Mouse (Mus musculus) CD4-positive helper T cell, adult 2 months (primary cell): ENCODE data around the gene Lrrc4b.
A peak's percentile ranks its signal among the peaks of the same experiment; 100 is the strongest.

ENCODE experiments used
- DNase-seq: peaks from one replicate; pipeline ENCODE4 v3.0.0-alpha.2; 2012; ENCODE audit warnings: low read depth, missing footprints, low spot score

Gene Lrrc4b

DNA sequence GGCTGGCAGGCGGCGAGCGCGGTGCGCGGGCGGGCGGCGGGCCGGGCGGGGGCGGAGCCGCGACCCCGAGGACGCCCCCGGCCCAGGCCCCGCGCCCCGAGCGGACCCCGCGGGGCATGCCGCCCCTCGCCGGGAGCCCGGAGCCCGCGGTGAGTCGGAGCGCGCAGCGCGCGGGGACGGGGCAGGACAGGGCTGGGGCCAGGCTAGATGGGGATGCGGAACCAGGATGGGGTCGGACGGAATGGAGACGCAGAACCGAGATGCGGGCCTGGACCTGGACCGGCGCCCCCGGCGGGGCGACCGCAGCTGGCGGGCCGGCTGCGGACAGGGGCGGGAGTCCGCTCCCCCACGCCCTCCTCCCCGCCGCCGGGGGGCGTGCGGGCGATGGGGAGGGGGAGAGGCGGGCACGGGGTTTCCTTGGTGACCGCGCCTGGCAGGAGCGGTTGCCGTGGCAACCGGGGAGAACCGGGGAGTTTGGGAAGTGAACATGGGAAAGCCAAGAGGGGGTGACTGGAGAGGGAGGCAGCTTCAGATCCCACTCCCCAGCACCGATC, at the start of gene Lrrc4b:
Gene Lrrc4b (plus strand): TSS at position 51 of the 554 bp plus-strand sequence.
- DNase-seq, result no peak

DNA sequence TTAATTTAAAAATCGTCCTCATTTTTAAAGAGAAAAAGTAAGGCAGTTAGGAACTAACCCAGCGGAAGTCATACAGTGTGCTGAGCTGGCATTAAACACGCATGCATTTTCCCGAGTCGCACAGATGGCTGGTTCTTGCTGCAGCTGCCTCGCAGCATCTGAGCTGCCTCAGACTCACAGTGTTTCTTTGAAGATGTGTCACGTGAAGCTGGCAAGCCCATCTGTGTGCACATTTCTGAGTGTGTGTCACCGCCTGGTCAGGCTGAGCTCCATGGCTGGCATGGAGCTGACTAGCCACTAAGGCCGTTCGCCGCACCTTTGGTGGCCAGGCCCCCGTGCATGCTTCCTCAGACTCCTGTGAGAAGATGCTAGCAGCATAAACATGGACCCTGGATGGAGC, 46.3 kb upstream of the Lrrc4b start:
- DNase-seq, result no peak

DNA sequence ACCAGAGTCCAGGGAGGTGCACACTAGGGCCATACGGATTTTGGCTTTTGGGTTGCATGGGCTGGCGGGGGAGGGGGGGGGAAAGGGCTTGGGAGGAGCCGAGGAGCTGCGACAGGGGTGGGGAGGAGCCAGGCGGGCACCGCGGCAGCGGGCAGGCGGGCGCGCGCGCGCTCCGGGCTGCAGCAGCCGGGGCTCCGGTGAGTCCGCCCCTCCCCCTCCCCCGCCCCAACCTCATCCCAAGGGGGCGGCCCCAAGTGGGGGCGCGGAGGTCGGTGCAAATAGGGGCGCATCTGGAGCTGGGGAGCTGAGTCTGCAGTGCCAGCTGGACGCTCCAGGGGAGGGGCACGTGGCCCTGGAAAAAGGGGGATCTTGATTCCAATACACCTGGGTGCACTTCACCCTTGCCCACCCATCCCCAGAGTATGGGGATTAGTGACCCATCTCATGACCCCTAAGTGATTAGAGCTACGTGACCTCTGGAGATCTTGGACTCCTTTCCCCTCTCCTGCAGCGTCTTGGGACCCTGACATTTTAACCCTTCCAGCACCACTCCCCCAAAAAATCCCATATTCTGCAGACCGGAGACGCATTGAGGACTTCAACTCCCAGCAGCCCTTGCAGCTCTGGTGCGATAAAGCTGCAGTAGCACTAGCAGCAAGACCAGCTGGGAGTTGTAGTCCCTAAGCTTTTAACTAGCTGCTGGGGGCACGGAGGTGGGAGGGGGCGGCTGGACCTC, 44.7 kb upstream of the Lrrc4b start, which contains the start of gene Syt3:
Gene Syt3 (plus strand): TSS at position 123 of the 736 bp plus-strand sequence.
- peak; percentile 46 for DNase-seq

DNA sequence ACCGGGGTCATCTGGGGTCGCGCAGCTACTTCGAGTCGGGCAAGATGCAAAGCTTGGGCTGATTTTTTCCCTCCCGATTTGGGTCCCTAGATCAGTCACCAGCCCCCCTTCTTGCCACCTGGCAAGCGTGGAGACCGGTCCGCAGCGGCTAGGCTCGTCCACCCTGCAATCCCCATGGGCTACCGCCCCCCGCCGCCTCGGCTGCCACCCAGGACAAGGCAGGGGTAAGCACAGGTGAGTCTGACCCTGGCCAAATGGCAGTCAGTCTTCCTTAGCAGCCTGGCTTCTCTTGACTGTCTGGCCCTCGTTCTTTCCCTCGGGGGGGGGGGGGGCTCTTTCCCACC, 44.1 kb upstream of the Lrrc4b start:
- no peak for DNase-seq

DNA sequence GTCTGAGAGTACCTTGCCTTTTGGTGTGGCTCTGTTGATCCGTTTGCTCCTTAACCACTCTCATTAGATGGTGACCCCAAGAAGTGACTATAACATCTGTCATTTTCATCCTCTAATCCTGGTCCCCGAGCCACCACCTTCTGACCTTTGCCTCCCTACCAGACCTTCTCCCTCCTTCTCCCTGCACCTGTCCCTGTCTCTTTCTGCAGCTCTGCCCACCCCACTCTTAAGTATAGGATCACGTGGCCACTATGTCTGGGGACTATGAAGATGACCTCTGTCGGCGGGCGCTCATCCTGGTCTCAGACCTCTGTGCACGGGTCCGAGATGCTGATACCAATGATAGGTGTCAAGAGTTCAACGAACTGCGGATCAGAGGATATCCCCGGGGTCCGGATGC, 43.1 kb upstream of the Lrrc4b start, which contains the start of gene 1700008O03Rik:
Gene 1700008O03Rik (minus strand): TSS at position 101 of the 400 bp plus-strand sequence.
- no peak for DNase-seq

DNA sequence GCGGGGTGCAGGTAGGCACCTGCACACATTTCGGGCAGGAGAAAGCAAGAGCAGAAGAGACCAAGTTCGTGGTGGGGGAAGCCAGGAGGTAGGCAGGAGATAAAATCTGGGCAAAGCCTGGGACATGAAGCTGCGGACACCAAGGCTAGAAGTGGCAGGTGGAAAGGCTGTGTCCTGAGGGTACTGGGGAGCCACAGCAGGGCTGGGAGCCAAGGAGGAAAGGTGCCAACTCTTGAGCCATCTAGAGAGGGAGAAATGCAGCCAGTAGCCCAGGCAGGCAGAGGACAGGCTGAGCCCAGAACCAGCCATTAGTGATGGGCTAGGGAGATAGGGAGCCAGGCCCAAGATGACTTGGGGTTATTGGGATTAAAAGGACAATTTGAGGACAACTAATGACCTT, 37.0 kb upstream of the Lrrc4b start:
- no peak for DNase-seq

DNA sequence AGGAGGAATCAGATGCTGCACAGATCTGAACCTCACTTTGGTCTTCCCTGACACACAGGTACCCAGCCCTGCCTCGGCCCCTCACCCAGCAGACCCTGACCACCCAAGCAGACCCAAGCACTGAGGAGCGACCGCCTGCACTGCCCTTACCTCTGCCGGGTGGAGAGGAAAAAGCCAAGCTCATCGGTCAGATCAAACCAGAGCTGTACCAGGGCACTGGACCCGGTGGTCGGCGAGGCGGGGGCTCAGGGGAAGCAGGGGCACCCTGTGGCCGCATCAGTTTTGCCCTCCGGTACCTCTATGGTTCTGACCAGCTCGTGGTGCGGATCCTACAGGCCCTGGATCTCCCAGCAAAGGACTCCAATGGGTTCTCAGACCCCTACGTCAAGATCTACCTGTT, 36.5 kb upstream of the Lrrc4b start:
- no peak for DNase-seq

DNA sequence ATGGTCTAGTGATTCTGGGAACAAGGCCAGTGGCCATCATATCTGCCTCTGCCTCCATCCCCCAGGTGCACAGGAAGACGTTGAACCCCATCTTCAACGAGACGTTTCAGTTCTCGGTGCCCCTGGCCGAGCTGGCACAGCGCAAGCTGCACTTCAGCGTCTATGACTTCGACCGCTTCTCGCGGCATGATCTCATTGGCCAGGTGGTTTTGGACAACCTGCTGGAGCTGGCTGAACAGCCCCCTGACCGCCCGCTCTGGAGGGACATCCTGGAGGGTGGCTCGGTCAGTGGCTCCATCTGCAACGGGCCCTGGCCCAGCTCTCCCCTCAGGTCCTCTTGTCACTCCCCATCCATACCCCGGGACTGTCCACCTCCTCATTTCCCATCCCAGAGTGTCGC, 35.5 kb upstream of the Lrrc4b start:
- no peak for DNase-seq

DNA sequence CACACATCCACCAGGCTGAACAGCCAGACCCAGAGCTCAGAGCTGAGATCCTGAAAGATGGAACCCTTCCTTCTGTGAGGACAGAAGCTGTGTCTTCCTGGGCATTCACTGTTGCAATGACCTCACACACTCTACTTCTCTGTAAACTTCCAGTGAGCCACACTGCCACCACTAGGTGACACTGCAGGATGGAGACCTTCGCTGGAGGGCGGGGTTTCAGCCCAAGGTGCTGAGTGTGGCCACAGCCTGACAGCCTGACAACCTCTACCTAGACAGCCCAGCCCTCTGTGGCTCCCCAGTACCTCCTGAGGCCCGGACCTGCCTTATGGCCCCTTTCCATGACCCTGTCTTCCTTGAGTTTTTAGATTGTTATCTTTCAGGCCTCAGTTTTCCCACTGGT, 30.2 kb upstream of the Lrrc4b start:
- DNase-seq, result peak; percentile 80

DNA sequence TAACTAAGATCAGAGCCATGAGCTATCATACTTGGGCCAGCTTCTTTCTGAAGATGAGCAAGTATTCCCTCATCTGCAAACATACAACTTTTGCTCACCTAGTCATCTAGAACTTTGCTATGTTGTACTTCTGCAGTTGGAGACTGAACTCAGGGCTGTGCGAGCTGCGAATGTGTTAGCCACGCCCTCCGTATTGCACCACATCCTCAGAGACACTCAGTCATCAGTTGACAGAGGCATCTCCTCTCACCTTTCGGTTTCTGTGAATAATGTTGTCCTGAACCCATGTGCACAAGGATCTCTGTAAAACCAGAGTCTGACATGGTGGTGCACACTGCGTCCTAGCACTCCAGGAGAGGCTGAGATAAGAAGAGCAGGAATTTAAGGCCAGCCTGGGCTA, 27.1 kb upstream of the Lrrc4b start:
- peak; percentile 56 for DNase-seq

DNA sequence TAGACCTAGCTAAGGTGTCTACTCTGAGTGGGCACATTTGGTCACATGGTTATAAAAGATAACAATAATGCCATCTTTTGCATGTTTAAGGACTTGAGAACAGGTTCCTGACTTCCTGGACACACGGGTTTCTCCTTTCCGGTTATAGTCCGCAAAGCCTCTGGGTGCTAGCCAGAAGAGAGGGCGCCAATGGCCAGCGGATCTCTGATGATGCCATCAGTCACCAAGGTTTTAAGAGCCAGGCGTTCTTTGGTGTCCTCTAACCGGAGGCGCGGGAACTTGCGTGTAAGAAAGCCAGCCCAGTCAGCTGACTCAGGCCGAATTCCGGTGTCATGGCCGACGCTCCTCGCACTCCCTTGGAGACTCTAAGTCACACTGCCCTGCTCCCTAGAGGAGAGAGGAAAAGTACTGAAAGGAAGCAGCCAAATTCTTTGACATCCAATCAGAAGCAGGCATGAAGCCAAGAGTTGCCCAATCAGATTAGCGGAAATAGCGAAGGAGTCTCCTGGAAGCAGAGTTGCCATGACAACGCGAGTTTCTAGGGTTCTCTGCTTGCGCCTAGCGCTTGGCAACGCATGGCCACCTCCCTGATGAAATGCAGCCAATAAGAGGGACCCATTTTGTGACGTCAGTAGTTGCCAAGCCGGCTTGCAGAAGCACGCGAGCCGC, 23.3 kb upstream of the Lrrc4b start:
- peak; percentile 96 for DNase-seq

DNA sequence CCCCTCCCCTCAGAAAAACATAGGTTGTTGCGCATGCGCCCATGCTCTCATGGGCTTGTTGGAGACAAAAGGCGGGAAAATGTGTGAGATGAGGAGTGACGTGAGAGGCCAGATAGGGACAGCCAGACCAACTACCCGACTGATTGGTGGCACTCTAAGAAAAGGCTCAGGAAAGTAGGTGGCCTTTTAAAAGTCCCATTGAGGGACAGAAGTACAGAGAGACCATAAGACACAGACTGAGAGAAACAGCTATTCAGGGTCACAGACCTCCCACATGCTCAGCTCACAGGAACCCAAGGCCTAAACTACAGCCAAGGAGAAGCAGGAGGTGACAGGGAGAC, 22.8 kb upstream of the Lrrc4b start:
- DNase-seq, result no peak

DNA sequence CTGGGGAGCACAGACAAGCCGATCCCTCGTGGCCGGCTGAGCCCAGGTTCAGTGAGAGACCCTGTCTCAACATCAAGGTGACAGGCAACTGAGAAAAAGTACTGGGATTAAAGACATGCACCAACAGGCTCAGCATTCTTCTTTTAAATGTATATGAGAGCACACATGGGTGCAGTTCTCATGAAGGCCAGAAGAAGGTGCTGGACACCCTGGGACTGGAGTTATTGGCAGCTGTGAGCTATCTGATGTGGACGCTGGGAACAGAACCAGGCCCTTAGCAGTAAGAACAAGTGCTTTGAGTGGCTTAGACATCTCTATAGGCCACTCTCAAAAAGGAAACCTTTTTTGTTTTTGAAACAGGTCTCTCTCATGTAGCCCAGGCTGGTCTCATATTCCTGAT, 17.7 kb upstream of the Lrrc4b start:
- DNase-seq, result no peak

DNA sequence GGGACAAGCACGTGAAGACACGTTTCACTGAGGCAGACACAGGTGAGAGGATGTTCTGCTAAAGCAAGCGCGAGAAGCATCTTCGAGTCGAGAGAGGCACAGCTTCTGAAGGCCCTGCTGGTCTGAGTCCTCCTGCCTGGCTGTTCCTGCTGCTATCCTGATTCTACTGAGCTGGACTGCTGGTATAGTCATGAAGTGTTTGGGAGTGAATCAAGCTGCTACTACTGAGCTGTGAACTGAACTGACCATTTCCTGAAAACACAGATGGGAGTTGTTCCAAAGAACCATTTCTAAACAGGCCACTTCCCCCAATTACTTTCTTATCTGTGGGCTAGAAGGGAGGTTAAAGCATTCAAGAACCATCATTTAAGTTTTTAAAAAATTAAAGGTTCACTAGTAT, 15.5 kb upstream of the Lrrc4b start:
- no peak for DNase-seq

DNA sequence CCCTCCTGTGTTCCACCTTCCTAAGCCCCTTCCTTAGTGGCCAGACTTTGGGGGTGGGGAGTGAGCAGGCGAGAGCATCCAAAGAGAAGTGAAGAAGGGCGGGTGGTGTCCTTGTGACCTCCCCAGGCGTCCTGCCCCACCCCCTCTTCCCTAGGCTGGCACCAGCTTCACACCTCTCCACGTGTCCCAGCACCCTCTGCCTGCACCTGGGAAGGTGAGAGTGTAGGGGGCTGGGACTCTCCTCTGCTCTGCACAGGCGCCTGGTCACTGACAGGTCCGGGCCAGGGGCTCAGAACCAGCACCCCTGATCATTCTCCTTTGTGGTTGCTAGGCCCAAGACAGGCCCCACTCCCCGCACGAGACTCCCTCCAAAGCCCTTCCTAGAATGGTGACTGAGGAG, 1.2 kb upstream of the Lrrc4b start:
- no peak for DNase-seq

DNA sequence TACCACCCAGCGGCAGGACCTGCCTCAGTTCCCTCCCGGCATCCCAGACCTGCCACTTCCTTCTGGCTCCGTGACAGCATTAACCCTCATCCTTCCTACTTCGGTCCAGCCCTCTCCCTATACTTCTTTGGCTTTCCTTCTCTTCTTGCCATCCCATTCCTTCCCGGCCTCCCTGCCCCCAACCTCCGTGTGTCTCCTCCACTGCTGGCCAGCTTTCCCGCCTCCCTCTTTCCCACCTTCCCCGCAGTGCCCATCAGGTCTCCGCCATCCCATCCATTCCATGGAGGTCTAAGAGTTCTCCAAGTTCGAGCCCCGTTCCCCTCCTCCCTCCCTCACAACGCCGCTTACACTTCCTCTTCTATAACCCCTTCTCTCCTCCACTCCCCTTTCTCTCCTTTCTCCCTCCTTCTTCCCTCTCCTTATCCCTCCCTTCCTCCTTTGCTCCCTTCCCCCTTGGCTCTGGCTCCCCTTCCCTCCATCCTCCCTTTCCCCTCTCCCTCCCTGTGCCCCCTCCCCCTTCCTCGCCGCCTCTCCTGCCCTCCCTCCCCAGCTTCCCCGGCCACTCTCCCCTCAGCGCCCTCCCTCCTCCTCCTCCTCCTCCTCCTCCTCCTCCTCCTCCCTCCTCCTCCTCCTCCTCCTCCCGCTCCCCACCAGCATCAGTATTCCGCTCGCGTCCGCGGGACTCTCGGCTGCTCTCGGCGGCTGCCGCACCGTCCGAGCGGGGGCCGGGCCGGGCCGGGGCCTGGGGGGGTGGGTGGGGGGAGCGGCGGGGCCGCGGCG, 457 bp upstream of the Lrrc4b start:
- no peak for DNase-seq

DNA sequence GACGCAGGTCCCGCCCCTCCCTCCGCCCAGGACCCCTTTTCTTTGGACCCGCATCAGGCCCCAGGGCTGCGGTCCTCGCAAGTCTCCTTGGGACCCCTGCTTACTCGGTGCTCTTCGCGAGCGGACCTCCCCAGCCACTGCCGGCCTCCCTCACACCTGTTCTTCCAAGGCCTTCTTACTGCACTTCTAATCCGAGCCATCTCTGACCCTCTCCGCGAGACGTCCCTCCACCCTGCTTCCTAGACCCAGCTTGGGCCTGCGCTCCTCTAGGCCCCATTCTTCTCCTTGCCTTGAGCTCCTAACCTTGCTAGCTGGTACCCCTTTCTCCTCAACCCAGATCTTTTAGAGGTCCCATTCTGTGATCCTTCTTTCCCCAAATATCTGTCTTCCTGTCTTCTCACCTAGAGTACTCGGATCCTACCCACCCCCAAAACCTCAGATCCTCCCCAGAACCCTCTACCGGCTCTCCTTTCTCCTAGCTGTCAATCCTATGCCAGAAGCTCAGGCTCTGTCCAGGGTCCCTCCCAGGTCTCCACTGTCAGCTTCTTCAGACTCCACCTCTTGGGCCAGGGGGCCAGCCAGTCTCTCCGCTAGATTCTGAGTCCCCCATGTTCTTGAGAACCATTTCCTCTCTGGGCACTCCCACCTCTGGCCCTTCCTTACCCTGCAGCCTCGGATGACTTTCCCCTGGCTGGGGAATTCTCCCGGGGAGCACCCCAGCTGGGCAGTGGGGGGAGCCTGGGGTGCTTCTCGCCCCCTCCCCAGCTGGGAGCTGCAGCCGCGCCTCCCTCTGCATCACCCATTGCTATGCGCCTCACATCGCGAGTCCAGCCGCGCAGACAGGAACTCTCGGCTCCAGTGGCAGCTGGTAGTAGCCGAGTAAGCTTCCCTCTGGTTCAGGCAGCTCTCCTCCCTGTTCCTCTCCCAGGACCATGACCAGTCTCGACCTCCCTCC, 993 bp downstream of the Lrrc4b start:
- DNase-seq, result no peak

DNA sequence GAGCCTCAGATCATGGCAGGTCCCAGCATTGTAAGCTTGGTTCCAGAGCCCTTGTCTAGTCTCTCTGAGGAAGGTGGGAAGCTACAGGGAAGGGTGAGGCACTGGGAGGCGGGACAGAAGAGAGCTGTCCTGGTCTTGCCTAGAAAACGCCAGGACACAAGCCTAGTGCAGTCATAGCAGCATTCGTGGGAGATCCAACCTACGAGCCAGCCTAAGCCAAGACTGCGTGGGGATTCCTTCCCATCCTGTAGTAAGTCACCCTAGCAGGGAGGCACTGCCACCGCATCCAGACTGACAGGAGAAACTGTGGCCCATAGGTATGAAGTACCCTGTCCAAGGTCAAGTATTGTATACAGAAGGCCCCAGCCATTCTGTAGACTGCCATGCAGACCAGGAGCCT, 3.7 kb downstream of the Lrrc4b start:
- no peak for DNase-seq

DNA sequence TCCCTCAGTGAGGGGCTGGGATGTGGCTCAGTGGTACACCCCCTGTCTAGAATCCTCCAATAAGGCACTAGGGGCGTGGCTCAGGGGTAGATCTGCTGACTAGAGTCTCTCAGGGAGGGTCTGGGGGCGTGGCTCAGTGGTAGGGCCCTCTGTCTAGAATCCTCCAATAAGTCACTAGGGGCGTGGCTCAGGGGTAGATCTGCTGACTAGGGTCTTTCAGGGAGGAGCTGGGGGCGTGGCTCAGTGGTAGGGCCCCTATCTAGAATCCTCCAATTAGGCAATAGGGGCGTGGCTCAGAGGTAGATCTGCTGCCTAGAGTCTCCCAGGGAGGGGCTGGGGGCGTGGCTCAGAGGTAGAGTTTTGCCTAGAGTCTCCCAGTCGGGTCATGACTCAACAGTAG, 4.6 kb downstream of the Lrrc4b start:
- DNase-seq, result no peak

DNA sequence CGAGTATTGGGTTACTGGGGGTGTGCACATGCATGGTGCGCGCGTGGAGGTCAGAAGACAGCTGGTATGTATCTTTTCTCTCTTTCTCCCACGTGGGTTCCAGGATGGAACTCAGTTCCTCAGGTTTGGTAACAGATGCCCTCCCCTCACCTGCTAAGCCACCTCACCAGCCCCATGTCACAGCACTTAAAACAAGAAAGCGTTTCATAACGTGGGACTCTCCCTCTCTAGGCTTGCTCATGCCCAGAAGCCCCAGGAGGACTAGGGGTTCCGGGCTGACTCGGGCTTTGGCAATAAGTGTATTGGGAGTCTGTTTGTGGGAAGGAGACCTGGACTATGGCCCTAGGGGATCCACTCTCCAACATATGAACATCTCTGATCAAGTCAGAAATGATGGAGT, 5.3 kb downstream of the Lrrc4b start:
- DNase-seq, result no peak

DNA sequence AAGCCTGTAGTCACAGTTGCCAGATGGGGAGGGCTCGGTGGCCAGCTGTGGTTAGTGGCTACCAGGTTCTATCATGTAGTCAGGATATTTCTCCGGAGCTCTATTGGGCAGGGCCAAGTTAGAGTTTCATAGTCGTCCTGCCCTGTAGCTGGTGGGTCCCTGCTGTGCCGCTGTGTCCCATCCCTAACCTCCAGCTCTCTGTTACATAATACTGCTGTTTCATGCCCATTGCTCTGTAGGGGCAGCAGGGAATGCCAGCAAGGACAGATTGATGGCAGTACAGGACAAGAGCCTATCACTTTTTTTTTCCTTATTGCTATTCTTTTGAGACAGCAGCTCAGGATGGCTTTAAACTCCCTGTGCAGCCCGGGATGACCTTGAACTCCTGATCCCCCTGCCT, 7.0 kb downstream of the Lrrc4b start:
- no peak for DNase-seq
